Mouse (Mus musculus) ES-Bruce4 (cell line): Measurements from ENCODE around the gene Tex33.

Experiments
- CTCF ChIP-seq: IDR thresholded peaks from one replicate; pipeline ENCODE4 v1.8.1; 2011; ENCODE audit warnings: low read depth, low read length
- POLR2A ChIP-seq: IDR thresholded peaks from one replicate; pipeline ENCODE4 v1.8.1; 2011; ENCODE audit warnings: low read length; ENCODE audit not compliant: insufficient read depth

- TF ChIP-seq CTCF (no peak), POLR2A (no peak)
Observed at GRCm38 (mm10) chr15:78438505-78438904, 42.8 kb upstream of the Tex33 start.
